Mouse (Mus musculus): ENCODE measurements at regions not wholly inside any gene's neighbourhood (a gene's known extent, or its start where the extent isn't known, plus 50 kb on each side); places are given as distances from the start of the nearest gene placed in this dataset.

DNA sequence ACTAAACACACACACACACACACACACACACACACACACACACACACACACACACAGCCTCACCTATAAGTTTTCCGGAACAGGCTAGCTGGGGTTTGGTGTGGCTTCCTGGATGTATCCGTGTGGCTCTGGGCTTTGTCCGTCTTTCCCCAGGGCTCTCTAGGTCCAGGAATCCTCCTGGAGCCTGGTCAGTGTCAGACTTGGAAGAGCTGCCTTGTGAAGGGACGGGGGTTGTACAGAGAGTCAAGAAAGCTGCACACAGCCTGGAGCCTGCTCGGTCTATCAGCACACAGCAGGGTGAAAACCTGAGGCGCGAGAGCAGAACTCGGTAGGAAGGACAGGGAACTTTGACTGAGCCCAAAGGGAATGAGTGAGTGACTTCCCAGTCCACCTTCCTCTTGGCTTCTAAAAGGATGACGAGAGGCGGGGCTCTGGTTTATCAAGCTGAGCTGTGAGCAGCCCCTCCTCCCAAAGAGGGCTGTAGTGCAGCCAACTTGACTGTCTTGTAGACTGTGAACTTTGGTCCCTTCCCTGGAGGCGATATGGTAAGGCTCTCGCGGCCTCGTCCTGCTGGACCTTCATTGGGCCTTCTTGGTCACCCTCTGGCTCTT lies 68.3 kb upstream of the Rad23b start:
- TF ChIP-seq POLR2A (IDR thresholded peaks at IDR 0.05; ENCODE audit: low read depth, low read length) (no peak), CTCF (IDR thresholded peaks at IDR 0.05; ENCODE audit: borderline replicate concordance, insufficient read depth, low read length) (no peak)
